Mouse (Mus musculus): ENCODE measurements around the gene Mcm3ap. TPM values are rescaled to one million over a fixed set of nuclear protein-coding genes. Genes with fewer than 3 reads are reported as not detected.

Gene Mcm3ap
- polyA plus RNA-seq (2012; rRNA removed): 49.5 and 51.7 TPM in 2 replicates

- peak; percentile 72 to 90 for DNase-seq (ENCODE audit: extremely low spot score in 1 of 2, low spot score in 1 of 2)
Measured at GRCm38 (mm10) chr10:76468203-76469162, at the start of gene Mcm3ap, which contains the start of gene Ybey. TSS of gene Mcm3ap (plus strand) at chr10:76468927. TSS of gene Ybey (minus strand) at chr10:76469114.

- no peak for DNase-seq (ENCODE audit: extremely low spot score in 1 of 2, low spot score in 1 of 2)
Measured at GRCm38 (mm10) chr10:76425674-76426073, 43.1 kb upstream of the Mcm3ap start.

GRCm38 (mm10) chr10:76433925-76434324, 34.8 kb upstream of the Mcm3ap start:
- no peak for DNase-seq (ENCODE audit: extremely low spot score in 1 of 2, low spot score in 1 of 2)

DNA sequence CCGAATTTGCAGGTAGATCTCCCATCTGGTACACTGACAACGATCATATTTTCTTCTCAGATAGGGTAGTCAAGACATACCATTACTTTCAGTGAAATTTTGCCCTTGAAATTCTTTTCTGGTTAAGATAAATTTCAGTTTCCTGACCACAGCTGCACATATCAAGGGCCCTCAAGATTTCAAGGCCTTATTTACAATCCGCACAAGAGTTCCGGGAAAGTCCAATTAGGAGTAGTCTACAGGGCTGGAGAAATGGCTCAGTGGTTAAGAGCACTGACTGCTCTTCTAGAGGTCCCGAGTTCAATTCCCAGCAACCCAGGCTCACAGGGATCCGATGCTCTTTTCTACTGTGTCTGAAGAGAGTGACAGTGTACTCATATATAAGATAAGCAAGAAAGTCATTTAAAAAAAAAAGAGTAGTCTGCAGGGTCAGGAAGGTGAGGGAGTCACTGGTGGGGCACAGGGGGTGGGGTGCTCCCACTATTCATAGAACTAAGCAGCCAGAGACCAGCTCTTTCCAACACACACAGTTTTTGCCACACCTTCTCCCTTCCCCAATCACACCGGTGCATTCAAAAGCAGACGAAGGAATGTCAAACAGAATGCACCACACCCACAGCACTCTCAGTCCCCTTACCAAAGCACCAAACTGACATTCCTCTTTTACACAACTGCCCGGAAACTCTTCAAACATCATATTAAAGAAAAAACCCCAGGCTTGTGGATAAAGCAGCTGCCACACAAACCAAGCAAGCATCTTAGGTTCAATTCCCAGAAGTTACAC, 29.4 kb upstream of the Mcm3ap start:
- DNase-seq (ENCODE audit: extremely low spot score in 1 of 2, low spot score in 1 of 2): no peak

DNA sequence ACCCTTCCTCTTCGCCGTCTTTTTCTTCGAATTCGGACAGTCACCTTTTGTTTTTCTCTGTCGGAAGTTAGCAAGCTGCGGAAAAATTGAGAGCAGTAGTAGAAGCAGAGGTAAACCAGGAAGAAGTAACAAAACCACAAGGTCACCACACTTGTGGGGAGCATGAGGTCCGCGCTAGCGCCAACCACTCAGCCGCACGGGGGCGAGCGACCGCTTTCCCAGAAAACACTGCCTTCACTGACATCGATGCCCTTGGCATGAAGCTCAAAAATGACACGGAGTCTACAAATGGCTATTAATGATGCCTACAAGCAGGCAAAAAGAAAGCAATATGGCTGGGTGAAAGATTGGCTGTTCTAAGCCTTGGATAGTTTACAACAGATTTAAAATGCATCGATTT, 28.4 kb upstream of the Mcm3ap start, which contains the start of gene AC141477.1:
TSS of gene AC141477.1 (minus strand) at position 164 of the 400 bp plus-strand sequence.
- no peak for DNase-seq (ENCODE audit: extremely low spot score in 1 of 2, low spot score in 1 of 2)

DNA sequence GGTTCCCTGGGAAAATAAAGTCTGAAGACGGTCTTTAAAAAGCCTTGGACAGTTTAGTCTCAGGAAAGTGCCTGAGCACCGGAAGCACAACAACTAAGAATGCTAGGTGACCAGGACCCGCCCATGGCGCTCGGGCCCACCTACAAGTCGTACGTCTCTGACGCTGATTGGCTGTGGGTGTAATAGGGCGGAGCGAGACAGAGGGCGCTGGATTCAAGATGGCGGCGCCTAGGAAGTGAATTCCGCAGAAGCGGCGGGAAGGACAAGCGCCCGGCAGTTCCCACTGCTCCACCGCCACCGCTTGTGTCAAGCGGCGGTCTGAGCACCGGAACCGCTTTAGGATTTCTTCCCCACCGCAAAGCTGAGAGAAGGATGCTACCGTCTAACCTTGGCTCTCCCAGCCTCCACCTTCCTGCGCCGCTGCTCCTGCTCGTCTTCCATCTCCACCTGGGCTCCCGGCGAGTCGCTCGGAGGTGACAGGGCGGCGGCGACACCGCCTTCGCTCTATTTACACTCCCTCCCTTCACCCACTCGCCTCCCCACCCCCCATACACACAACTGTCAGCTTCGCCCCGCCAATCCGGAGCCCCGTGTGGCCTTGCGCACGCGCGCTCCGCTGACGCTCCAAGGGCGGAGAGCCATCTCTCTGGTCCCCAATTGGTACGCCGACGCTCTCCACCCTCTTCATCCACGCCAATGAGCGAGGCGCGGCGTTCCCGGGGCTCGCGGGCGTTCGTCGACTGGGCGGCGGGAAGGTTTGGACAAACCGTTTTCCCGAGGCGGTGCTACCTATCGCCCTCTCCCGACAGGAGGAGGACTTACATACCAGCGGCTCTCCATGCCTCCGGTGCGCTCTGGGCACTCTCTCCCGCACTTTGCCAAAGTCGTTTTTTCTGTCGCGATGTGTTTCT, 26.3 kb upstream of the Mcm3ap start, which contains the start of gene Pcnt:
TSS of gene Pcnt (minus strand) at position 609 of the 911 bp plus-strand sequence.
- peak; percentile 93 to 98 for DNase-seq (ENCODE audit: extremely low spot score in 1 of 2, low spot score in 1 of 2)

- no peak for DNase-seq (ENCODE audit: extremely low spot score in 1 of 2, low spot score in 1 of 2)
Measured at GRCm38 (mm10) chr10:76445996-76446681, 22.6 kb upstream of the Mcm3ap start.

DNA sequence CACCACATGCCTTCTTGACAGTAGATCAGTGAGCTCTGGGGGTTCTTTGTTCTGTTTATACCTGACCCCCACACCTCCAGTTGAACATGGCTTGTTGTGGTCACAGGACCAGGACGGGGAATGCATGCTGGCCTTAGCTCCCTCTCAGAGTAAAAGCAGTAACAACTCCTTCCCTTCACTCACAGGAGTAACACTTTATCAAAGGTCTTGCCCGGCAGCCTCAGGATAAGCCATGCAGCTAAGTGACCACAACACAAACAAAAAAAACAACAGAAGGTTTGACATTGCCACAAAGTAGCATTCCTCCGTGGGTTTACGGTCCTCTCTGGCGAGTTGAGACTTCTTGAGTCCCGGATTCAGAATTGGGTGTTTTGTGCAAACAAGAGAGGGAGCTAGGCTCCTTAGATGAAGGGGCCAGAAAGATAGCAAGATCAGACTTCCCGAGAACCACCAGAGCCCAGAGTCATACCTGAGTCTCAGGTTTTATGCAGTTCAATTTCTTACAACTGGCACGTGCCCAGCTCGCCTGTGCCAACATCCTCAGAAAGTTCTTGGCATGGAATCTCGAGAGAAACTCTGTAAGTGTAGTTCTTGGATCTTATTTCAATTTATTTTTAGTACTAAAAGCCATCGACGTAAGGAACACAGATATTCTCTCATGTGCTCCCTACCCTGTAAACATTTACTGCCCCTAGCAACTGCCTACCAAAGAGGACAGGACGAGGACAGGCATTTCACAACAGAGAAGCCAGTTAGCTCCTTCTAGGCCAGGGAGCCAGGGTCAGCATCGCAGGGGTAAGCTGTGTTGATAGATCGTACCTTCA, 21.1 kb upstream of the Mcm3ap start:
- DNase-seq (ENCODE audit: extremely low spot score in 1 of 2, low spot score in 1 of 2): no peak

DNA sequence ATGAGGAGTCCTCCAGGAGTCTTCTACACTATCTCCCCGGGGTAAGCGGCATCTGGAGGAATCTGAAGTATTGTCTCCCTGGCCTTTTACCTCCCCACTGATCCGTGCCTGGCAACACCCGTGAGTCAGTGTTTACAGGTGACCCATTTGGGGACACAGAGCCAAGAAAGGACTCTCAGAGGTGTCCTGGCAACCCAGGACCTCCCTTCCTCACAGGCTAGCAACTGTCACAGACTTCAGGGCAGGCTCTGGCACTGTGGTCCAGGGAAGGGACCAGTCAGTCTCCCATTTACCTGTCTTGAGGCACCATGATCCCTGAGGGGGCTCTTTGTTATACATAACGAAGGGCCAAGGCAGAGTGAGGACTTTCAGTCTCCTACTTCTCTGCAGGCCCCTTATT, 19.9 kb upstream of the Mcm3ap start, which contains the start of gene 2610028H24Rik:
TSS of gene 2610028H24Rik (plus strand) at position 231 of the 400 bp plus-strand sequence.
- no peak for DNase-seq (ENCODE audit: extremely low spot score in 1 of 2, low spot score in 1 of 2)

GRCm38 (mm10) chr10:76455289-76455688, 13.4 kb upstream of the Mcm3ap start:
- DNase-seq (ENCODE audit: extremely low spot score in 1 of 2, low spot score in 1 of 2): peak; percentile 46 to 70

DNA sequence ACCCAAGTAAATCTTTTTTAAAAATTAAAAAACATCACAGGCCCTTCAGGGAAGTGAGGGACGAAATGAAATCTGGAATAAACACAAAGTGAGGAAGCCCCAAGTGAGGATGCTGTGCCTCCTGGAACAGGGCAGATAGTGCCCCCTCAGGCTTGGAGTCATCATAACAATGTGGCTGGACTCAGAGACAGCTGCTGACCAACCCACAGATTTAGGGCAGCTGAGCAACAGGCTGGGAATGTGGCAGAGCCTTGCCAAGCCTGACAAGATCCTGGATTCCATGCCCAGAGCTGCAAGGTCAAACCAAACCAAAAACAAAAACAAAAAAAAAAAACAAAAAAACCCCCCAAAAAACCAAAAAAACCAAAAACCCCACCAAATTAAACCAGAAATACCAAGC, 7.5 kb upstream of the Mcm3ap start:
- DNase-seq (ENCODE audit: extremely low spot score in 1 of 2, low spot score in 1 of 2): no peak

GRCm38 (mm10) chr10:76462312-76462711, 6.4 kb upstream of the Mcm3ap start:
- DNase-seq (ENCODE audit: extremely low spot score in 1 of 2, low spot score in 1 of 2): peak in 1 of 2 experiments; percentile 31

- DNase-seq (ENCODE audit: extremely low spot score in 1 of 2, low spot score in 1 of 2): no peak
Measured at GRCm38 (mm10) chr10:76462721-76463120, 6.0 kb upstream of the Mcm3ap start.

DNA sequence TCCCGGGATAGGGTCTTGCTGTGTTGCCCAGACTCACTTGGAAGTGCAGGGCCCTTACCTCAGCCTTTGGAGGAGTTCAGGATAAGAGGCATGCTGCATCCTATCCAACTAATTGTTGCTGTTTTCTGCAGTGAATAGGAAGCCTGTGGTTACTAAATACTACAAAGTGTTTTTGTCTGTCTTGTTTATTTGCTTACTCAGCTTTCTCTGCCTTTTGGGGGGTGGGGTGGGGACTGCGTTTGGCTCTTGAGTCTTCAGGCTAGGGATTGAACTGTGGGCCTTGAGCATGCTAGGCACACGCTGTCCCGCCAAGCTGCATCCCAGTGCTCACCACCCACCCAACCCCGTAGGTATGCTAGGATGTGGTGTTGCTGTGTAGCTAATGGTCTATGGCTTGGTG, 5.0 kb downstream of the Mcm3ap start:
- DNase-seq (ENCODE audit: extremely low spot score in 1 of 2, low spot score in 1 of 2): no peak

- no peak for DNase-seq (ENCODE audit: extremely low spot score in 1 of 2, low spot score in 1 of 2)
Measured at GRCm38 (mm10) chr10:76480851-76481250, 12.1 kb downstream of the Mcm3ap start.

DNA sequence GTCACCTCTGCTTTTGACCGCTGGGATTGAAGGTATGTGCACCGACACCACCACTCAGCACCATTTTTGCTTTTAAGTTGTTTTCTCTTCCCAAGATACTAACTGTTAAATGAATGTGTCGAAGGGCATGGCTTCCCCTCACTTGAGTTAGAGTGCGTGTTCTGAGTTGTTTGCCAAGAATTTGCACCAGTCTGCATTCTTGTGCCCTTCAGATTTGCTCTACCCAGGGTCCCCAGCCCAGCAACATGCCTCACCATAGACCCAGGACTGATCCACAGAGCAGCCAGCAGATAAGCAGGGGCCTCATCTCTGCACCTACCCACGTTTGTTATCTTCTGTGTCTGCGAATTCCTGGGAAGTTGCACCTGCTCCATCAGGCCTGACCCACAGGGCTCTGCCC, 12.8 kb downstream of the Mcm3ap start:
- DNase-seq (ENCODE audit: extremely low spot score in 1 of 2, low spot score in 1 of 2): no peak

GRCm38 (mm10) chr10:76486302-76486701, 17.6 kb downstream of the Mcm3ap start:
- no peak for DNase-seq (ENCODE audit: extremely low spot score in 1 of 2, low spot score in 1 of 2)

DNA sequence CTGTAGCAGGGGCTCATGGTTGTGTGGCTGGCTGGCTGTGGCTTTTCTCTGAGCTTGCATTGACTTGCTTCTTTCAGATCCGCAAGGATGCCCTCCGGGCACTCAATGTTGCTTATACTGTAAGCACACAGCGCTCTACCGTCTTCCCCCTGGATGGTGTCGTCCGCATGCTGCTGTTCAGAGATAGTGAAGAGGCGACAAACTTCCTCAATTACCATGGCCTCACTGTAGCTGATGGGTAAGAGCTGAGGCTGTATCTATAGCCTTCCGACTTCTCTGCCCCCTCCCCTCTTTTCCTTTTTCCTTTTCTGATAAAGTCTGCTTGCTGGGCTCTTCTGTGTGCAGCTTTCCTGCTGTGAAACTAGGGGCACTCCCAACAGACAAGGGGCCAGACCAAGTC, 19.5 kb downstream of the Mcm3ap start:
- DNase-seq (ENCODE audit: extremely low spot score in 1 of 2, low spot score in 1 of 2): no peak

GRCm38 (mm10) chr10:76489205-76489604, 20.5 kb downstream of the Mcm3ap start:
- no peak for DNase-seq (ENCODE audit: extremely low spot score in 1 of 2, low spot score in 1 of 2)
